Mouse (Mus musculus) E14TG2a.4 (cell line): ENCODE results near the gene Tmf1.

Experiments
- CTCF ChIP-seq: conservative IDR thresholded peaks from 2 replicates; pipeline ENCODE4 v1.5.1; 2014; ENCODE audit warnings: low read length
- POU5F1 ChIP-seq: IDR thresholded peaks from 2 replicates; pipeline ENCODE4 v1.6.1; 2014; ENCODE audit warnings: low read length, borderline replicate concordance

GRCm38 (mm10) chr6:97132707-97133303 lies 46.1 kb downstream of the Tmf1 start:
- TF ChIP-seq POU5F1 (no peak), CTCF (no peak)
